Mouse (Mus musculus): ENCODE data around the gene Gata1. TPM values are rescaled to one million over a fixed set of nuclear protein-coding genes. Genes with fewer than 3 reads are reported as not detected.
"Not testable (repeated sequence)": the region's sequence is repeated elsewhere in the genome, so short reads cannot be mapped to it uniquely, and the experiment has no call there.

The Gata1 gene
- polyA plus RNA-seq, 1 experiment from 2014 or later: 1.6 TPM

DNA sequence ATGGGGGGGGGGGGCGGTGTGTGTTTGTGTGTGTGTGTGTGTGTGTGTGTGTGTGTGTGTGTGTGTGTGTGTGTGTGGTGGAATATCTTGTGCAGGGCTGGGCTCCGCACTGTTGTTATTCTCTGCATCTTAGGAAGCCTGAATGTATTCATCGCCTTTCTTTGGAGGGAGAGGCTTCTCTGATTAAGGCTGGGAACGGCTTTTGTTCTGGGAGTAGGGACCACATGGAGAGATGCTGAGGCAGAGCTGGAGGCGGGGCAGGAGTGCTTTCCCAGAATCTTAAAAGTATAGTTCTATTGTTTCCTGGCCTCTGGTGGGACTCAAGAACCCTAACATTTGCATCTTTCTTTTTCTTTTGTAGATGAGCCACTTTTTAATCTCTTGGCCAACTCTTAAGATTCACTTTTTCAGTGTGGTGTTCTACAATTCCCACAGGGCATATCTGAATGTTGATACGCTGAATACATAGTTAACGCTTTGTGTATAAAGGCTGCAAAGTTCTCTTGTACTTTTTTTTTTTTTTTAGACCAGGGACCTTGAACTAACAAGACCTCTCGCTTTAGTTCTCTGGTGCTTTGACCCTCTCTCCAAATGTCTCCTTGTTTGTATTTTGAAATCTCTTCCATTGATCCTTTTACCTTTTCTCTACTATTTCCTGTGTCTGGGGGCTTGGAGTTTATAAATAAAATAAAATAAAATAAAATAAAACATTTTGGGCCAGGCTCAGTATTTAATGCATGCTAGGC, 35.9 kb upstream of the Gata1 start:
- H3K4me1 ChIP-seq (ENCODE audit: insufficient read depth): no peaks in the 10 kb centered on the region
- no peak for TF ChIP-seq CTCF (IDR thresholded peaks at IDR 0.05; ENCODE audit: low read depth)
- H3K4me2 ChIP-seq: no peak overlapping the region
- no peak overlapping the region for H3K9ac ChIP-seq
- ATAC-seq (ENCODE audit: insufficient read depth) (no peak), DNase-seq (no peak)
- no peaks in the 10 kb centered on the region for H3K27me3 ChIP-seq (ENCODE audit: insufficient read depth, low read length)
- no peaks in the 10 kb centered on the region for H3K36me3 ChIP-seq (ENCODE audit: insufficient read depth)
- WGBS: 43% methylated on average over 7 of the region's 8 CpGs
- no peak overlapping the region for H3K27ac ChIP-seq (ENCODE audit: low read depth)
- no peak overlapping the region for H3K4me3 ChIP-seq (ENCODE audit: low read depth, low read length)
- no peaks in the 10 kb centered on the region for H3K9me3 ChIP-seq (ENCODE audit: low read depth, low read length)

DNA sequence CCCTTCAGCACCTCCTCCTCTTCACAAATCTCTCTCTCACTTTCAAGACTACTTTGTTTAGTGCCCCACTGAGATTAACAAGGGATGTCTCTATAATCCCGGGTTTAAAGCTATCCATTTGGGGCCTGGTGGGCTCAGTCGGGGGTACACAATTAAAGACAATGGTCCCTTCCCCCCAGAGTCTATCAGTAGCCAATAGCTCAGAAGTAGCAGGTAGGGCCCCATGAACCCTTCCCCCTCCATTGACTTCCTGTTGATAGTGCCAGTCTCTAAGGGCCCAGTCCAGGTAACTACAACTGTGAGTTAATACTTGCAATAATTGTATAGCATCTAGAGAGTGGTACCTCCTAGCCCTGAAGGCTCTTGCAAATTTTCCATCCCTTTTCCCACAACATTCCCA, 35.3 kb upstream of the Gata1 start:
- Histone ChIP-seq H3K27me3 (ENCODE audit: insufficient read depth, low read length) (no peaks in the 10 kb centered on the region), H3K9ac (no peak overlapping the region), H3K36me3 (ENCODE audit: insufficient read depth) (no peaks in the 10 kb centered on the region), H3K9me3 (ENCODE audit: low read depth, low read length) (no peaks in the 10 kb centered on the region), H3K27ac (ENCODE audit: low read depth) (no peak overlapping the region), H3K4me1 (ENCODE audit: insufficient read depth) (no peaks in the 10 kb centered on the region), H3K4me2 (no peak overlapping the region), H3K4me3 (ENCODE audit: low read depth, low read length) (no peak overlapping the region)
- TF ChIP-seq CTCF (IDR thresholded peaks at IDR 0.05; ENCODE audit: low read depth): no peak
- WGBS: 16% methylated on average over 2 of the region's 2 CpGs
- ATAC-seq (ENCODE audit: insufficient read depth) (no peak), DNase-seq (no peak)

DNA sequence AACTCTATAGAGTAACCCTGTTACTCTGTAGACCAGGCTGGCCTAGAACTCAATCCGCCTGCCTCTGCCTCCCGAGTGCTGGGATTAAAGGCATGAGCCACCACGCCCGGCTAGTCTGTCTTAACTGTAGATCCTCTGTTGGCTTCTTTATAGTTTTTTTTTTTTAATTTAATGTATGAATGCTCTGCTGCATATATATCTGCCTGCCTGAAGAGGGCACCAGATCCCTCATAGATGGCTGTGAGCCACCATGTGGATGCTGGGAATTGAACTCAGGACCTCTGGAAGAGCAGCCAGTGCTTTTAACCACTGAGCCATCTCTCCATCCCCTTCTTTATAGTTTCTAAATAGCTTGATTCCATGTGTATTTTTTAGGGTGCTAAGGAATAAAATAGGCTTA, 31.5 kb upstream of the Gata1 start:
- 84% methylated on average over 4 of the region's 4 CpGs for WGBS
- not testable (repeated sequence) for ATAC-seq (ENCODE audit: insufficient read depth); H3K4me1 ChIP-seq (ENCODE audit: insufficient read depth); H3K36me3 ChIP-seq (ENCODE audit: insufficient read depth); H3K27ac ChIP-seq (ENCODE audit: low read depth); H3K4me2 ChIP-seq; DNase-seq; H3K9ac ChIP-seq; H3K27me3 ChIP-seq (ENCODE audit: insufficient read depth, low read length); H3K9me3 ChIP-seq (ENCODE audit: low read depth, low read length); H3K4me3 ChIP-seq (ENCODE audit: low read depth, low read length)

DNA sequence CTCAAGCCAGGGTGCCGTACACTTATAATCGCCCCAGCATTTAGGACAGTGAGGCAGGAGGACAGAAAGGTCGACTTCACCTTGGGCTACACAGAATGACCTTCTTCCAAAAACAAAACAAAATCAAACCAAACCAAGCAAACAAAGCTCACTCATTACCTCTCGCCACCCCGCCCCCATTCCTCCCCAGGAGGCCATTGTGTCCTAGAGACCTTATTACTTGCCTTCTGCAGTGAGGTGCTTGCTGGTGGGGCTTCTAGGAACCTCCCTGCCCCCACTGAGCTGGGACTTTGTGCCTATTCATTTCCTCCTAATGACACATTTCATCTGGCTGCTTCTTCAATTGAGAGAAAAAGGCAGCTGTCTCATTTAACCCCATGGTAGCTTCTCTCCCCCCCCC, 30.7 kb upstream of the Gata1 start:
- Histone ChIP-seq H3K27me3 (ENCODE audit: insufficient read depth, low read length) (no peaks in the 10 kb centered on the region), H3K36me3 (ENCODE audit: insufficient read depth) (no peaks in the 10 kb centered on the region), H3K4me3 (ENCODE audit: low read depth, low read length) (no peak overlapping the region), H3K9ac (no peak overlapping the region), H3K9me3 (ENCODE audit: low read depth, low read length) (no peaks in the 10 kb centered on the region), H3K27ac (ENCODE audit: low read depth) (no peak overlapping the region), H3K4me1 (ENCODE audit: insufficient read depth) (no peaks in the 10 kb centered on the region), H3K4me2 (no peak overlapping the region)
- TF ChIP-seq CTCF (IDR thresholded peaks at IDR 0.05; ENCODE audit: low read depth): no peak
- ATAC-seq (ENCODE audit: insufficient read depth) (no peak), DNase-seq (no peak)
- WGBS: 47% methylated on average over 5 of the region's 5 CpGs

DNA sequence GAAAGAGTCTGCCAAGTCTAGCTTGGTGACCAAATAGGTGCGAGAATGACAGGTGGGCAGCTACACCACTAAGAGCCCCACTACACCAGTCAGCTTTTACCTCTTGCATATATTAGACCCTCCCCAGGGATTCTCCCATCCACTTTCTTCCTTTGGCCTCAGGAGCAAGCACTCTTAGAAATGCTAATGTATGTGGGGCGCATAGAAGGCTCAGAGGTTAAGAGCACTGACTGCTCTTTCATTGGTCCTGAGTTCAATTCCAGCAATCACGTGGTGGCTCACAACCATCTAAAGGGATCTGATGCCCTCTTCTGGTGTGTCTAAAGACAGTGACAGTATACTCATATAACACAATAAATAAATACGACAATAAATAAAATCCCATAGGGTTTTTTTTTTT, 25.1 kb upstream of the Gata1 start:
- DNase-seq (no peak), ATAC-seq (ENCODE audit: insufficient read depth) (no peak)
- Histone ChIP-seq H3K4me3 (ENCODE audit: low read depth, low read length) (no peak overlapping the region), H3K36me3 (ENCODE audit: insufficient read depth) (no peaks in the 10 kb centered on the region), H3K4me2 (no peak overlapping the region), H3K27me3 (ENCODE audit: insufficient read depth, low read length) (no peaks in the 10 kb centered on the region), H3K9ac (no peak overlapping the region), H3K4me1 (ENCODE audit: insufficient read depth) (no peaks in the 10 kb centered on the region), H3K27ac (ENCODE audit: low read depth) (no peak overlapping the region), H3K9me3 (ENCODE audit: low read depth, low read length) (no peaks in the 10 kb centered on the region)
- TF ChIP-seq CTCF (IDR thresholded peaks at IDR 0.05; ENCODE audit: low read depth): no peak
- 58% methylated on average over 4 of the region's 4 CpGs for WGBS

DNA sequence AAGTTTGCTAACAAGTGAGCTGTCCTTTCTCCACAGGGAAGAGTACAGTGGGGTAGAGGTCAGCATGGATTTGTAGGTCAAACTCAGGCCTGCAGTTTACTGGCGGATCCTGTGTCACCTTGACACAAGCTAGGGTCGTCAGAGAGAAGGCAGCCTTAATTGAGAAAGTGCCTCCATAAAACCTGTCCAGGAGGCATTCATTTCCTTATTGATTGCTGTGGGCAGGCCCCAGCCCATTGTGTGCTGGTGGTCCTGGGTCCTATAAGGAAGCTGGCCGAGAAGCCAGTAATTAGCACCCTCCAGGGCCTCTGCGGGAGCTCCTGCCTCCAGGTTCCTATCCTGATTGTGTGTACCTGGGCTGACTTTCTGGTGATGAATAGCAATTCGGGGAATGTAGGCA, 24.1 kb upstream of the Gata1 start:
- H3K4me3 ChIP-seq (ENCODE audit: low read depth, low read length): no peak overlapping the region
- no peak for DNase-seq
- no peaks in the 10 kb centered on the region for H3K9me3 ChIP-seq (ENCODE audit: low read depth, low read length)
- 34% methylated on average over 5 of the region's 5 CpGs for WGBS
- H3K9ac ChIP-seq: no peak overlapping the region
- H3K36me3 ChIP-seq (ENCODE audit: insufficient read depth): no peaks in the 10 kb centered on the region
- no peak for ATAC-seq (ENCODE audit: insufficient read depth)
- H3K27me3 ChIP-seq (ENCODE audit: insufficient read depth, low read length): no peaks in the 10 kb centered on the region
- no peaks in the 10 kb centered on the region for H3K4me1 ChIP-seq (ENCODE audit: insufficient read depth)
- no peak for TF ChIP-seq CTCF (IDR thresholded peaks at IDR 0.05; ENCODE audit: low read depth)
- H3K27ac ChIP-seq (ENCODE audit: low read depth): no peak overlapping the region
- H3K4me2 ChIP-seq: no peak overlapping the region

DNA sequence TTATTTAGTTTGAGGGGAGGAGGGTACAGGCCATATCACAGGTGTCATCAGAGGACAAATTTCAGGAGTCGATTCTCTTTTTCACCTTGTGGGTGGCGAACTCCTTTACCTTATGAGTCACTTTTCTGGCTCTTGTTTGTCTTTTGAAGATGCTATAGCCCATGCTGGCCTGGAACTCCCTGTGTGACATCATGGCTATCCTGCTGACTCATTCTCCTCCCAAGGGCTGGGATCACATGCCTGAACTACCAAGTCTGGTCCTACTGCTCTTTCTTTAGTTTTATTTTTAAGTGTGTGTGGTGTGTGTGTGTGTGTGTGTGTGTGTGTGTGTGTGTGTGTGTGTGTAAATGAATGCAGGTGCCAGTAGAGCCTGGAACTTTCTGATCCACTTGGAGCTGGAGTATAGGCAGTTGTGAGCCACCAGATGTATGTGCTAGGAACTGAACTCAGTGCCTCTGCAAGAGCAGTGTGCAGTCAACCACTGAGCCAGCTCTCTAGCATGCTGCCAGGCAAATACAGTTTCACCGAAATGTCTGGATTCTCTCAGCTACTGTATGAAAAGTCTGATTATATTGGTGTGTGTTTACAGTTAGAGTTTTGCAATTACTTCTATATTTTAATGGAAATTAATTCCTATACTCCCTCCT, 22.8 kb upstream of the Gata1 start:
- H3K27me3 ChIP-seq (ENCODE audit: insufficient read depth, low read length): no peaks in the 10 kb centered on the region
- ATAC-seq (ENCODE audit: insufficient read depth): no peak

More for the DNA sequence above, 22.8 kb upstream of the Gata1 start:
- Histone ChIP-seq H3K4me2 (no peak overlapping the region), H3K4me1 (ENCODE audit: insufficient read depth) (no peaks in the 10 kb centered on the region), H3K27ac (ENCODE audit: low read depth) (no peak overlapping the region), H3K9me3 (ENCODE audit: low read depth, low read length) (no peaks in the 10 kb centered on the region), H3K4me3 (ENCODE audit: low read depth, low read length) (no peak overlapping the region), H3K36me3 (ENCODE audit: insufficient read depth) (no peaks in the 10 kb centered on the region), H3K9ac (no peak overlapping the region)
- no peak for DNase-seq
- 61% methylated on average over 3 of the region's 3 CpGs for WGBS
- no peak for TF ChIP-seq CTCF (IDR thresholded peaks at IDR 0.05; ENCODE audit: low read depth)

Measured in lung, embryonic 14.5 days (tissue).